15 mouse cellular contexts compared by ENCODE assay signal in the genomic region with DNA sequence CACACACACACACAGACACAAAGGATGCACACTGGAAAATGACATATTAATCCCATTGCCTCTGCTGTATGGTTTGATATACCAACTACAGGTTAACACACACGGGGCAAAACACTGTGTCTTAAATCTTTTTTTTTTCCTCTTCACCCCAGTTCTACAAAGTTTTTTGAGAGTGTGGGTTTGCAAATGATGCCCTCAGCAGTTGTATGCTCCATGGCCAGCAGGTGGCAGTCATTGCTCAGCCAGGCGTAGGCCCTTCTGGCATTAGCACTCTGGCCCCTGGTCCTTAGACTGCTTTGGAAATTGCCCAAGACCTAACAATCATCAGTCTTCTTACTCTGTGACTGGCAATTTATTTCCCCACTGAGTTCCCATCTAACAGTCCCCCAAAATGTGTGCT. TPM values are rescaled to one million over a fixed set of nuclear protein-coding genes. Genes with fewer than 3 reads are reported as not detected.
DNase-seq lines count a peak whose midpoint lies in the region; ATAC-seq and TF ChIP-seq lines count a peak whose summit lies in the region.
"Not testable (repeated sequence)": the region's sequence is repeated elsewhere in the genome, so short reads cannot be mapped to it uniquely, and the experiment has no call there.
"Had no signal": no experiment of that assay in that cellular context is flagged by ENCODE, and none has a peak within 500 bp of the region (broad histone marks: within the 10 kb centered on the region; RNA-seq: fewer than 3 reads in every experiment).

No protein-coding gene starts in this region.

- H3K9ac ChIP-seq in forebrain, postnatal 0 days: not testable (repeated sequence)

- H3K9me3 ChIP-seq in forebrain, postnatal 0 days (ENCODE audit: low read length): not testable (repeated sequence)

- 57% methylated on average over 2 of the region's 2 CpGs for WGBS in forebrain, postnatal 0 days

- H3K4me1 ChIP-seq in forebrain, postnatal 0 days (ENCODE audit: insufficient read depth): not testable (repeated sequence)

- H3K4me3 ChIP-seq in forebrain, postnatal 0 days (ENCODE audit: low read depth, low read length): not testable (repeated sequence)

- intact Hi-C loops in heart, postnatal 36 days (cut with DNase I); left cerebral cortex, postnatal 25 days (cut with DNase I): not testable (repeated sequence)

- not testable (repeated sequence) for H3K27ac ChIP-seq in forebrain, postnatal 0 days (ENCODE audit: low read depth, low read length)

- not testable (repeated sequence) for H3K36me3 ChIP-seq in forebrain, postnatal 0 days (ENCODE audit: insufficient read depth)

- DNase-seq in CD4-positive helper T cell, adult 2 months (ENCODE audit: low read depth, low spot score): peak; percentile 52
- DNase-seq in cerebellum, adult 11 months: peak; percentile 27
- not testable (repeated sequence) for DNase-seq in forebrain, postnatal 0 days
- DNase-seq in heart, postnatal 36 days: peak; percentile 17 to 57
- peak; percentile 15 for DNase-seq in kidney, postnatal 14 days
- DNase-seq in left cerebral cortex, postnatal 25 days (ENCODE audit: low spot score in 2 of 2): peak; percentile 3 to 19
- DNase-seq in spleen, postnatal 36 days (ENCODE audit: low spot score in 2 of 2): peak; percentile 13 to 64

- H3K4me2 ChIP-seq in forebrain, postnatal 0 days (ENCODE audit: low read depth): not testable (repeated sequence)

- not testable (repeated sequence) for H3K27me3 ChIP-seq in forebrain, postnatal 0 days (ENCODE audit: insufficient read depth, low read length)

- TF ChIP-seq CTCF in forebrain, postnatal 0 days (IDR thresholded peaks at IDR 0.05; ENCODE audit: low read depth): not testable (repeated sequence)

- ATAC-seq in forebrain, postnatal 0 days: peak; percentile 34; the same call in 1 of the 2 replicates
- ATAC-seq in megakaryocyte progenitor cell, adult 5-6 weeks (replicated peaks; ENCODE audit: poor library complexity): peak; percentile 92

RNA-seq across cellular contexts. Expression of a gene that starts 17.4 kb away (rescaled TPM):
- total RNA-seq in forebrain, postnatal 0 days (2014; rRNA removed): not detected in 2 replicates
- not detected in 2 replicates for polyA plus RNA-seq in forebrain, postnatal 0 days (2015; fragmentation: Nextera tagmentation; extraction: Ambion mirVana)
- not detected for total RNA-seq in heart, postnatal 36 days (2021)
- total RNA-seq in left cerebral cortex, postnatal 25 days (2021): not detected
- not detected in 2 replicates for total RNA-seq in megakaryocyte progenitor cell, adult 5-6 weeks (2015)
- not detected in 2 replicates for total RNA-seq in megakaryocyte progenitor cell, adult 5-6 weeks (2017)
- total RNA-seq: gastrocnemius, postnatal 4 days had no signal
- polyA plus RNA-seq: embryonic facial prominence, embryonic 15.5 days; hindbrain, embryonic 15.5 days; limb, embryonic 11.5 days; midbrain, embryonic 10.5 days; neural tube, embryonic 13.5 days had no signal

RNA-seq across cellular contexts. Expression of a gene that starts 49.5 kb away (rescaled TPM):
- 1.6 and 2.2 TPM in 2 replicates for total RNA-seq in forebrain, postnatal 0 days (2014; rRNA removed)
- polyA plus RNA-seq in forebrain, postnatal 0 days (2015; fragmentation: Nextera tagmentation; extraction: Ambion mirVana): not detected in 2 replicates
- total RNA-seq in heart, postnatal 36 days (2021): under 1 TPM in 1 of 2 experiments, not detected in 1; 0.54 TPM
- total RNA-seq in left cerebral cortex, postnatal 25 days (2021): not detected
- total RNA-seq in megakaryocyte progenitor cell, adult 5-6 weeks (2015): 2.3 TPM in 2 replicates
- not detected in 2 replicates for total RNA-seq in megakaryocyte progenitor cell, adult 5-6 weeks (2017)
- total RNA-seq: gastrocnemius, postnatal 4 days had no signal
- polyA plus RNA-seq: embryonic facial prominence, embryonic 15.5 days; limb, embryonic 11.5 days; midbrain, embryonic 10.5 days; neural tube, embryonic 13.5 days; Patski had no signal
